Mouse (Mus musculus) E14TG2a.4 (cell line): Measurements from ENCODE around the gene Mettl7a2.

Experiments
- H3K27me3 ChIP-seq: 2 replicates; pipeline ENCODE4 v1.6.1; 2014; ENCODE audit warnings: low read length, control low read depth; ENCODE audit not compliant: insufficient read depth
- H3K36me3 ChIP-seq: 2 replicates; pipeline ENCODE4 v1.6.1; 2014; ENCODE audit warnings: low read length, control low read depth; ENCODE audit not compliant: insufficient read depth
- H3K4me1 ChIP-seq: replicated peaks from 2 replicates; pipeline ENCODE4 v1.6.1; 2014; ENCODE audit warnings: low read depth, low read length, control low read depth
- H3K4me3 ChIP-seq: replicated peaks from 2 replicates; pipeline ENCODE4 v1.5.1; 2014; ENCODE audit warnings: mild to moderate bottlenecking, low read length
- H3K9me3 ChIP-seq: 2 replicates; pipeline ENCODE4 v1.6.1; 2014; ENCODE audit warnings: low read length, control low read depth
- CTCF ChIP-seq: conservative IDR thresholded peaks from 2 replicates; pipeline ENCODE4 v1.5.1; 2014; ENCODE audit warnings: low read length
- NANOG ChIP-seq: IDR thresholded peaks from 2 replicates; pipeline ENCODE4 v1.6.1; 2014; ENCODE audit warnings: borderline replicate concordance, low read length, mixed read lengths
- POU5F1 ChIP-seq: IDR thresholded peaks from 2 replicates; pipeline ENCODE4 v1.6.1; 2014; ENCODE audit warnings: low read length, borderline replicate concordance

The Mettl7a2 gene

GRCm38 (mm10) chr15:100387544-100388223 is 34.7 kb downstream of the Mettl7a2 start:
- Histone ChIP-seq H3K9me3 (no peaks in the 10 kb centered on the region), H3K4me1 (peaks cover 12% of the 10 kb centered on the region), H3K27me3 (no peaks in the 10 kb centered on the region), H3K36me3 (no peaks in the 10 kb centered on the region), H3K4me3 (no peak overlapping the region)
- TF ChIP-seq CTCF (no peak), POU5F1 (no peak), NANOG (no peak)

- Histone ChIP-seq H3K9me3 (no peaks in the 10 kb centered on the region), H3K36me3 (peaks cover 5% of the 10 kb centered on the region; the same call in 1 of the 2 replicates), H3K4me1 (peaks cover 18% of the 10 kb centered on the region), H3K27me3 (no peaks in the 10 kb centered on the region), H3K4me3 (no peak overlapping the region)
- no peak for TF ChIP-seq CTCF
- TF ChIP-seq POU5F1, result no peak
- TF ChIP-seq NANOG, result no peak
Measured at GRCm38 (mm10) chr15:100388224-100388835, 35.3 kb downstream of the Mettl7a2 start.

- H3K9me3 ChIP-seq, result no peaks in the 10 kb centered on the region
- H3K4me3 ChIP-seq, result no peak overlapping the region
- H3K4me1 ChIP-seq, result peaks cover 24% of the 10 kb centered on the region
- no peaks in the 10 kb centered on the region for H3K27me3 ChIP-seq
- peaks cover 10% of the 10 kb centered on the region for H3K36me3 ChIP-seq
- TF ChIP-seq CTCF (no peak), NANOG (no peak), POU5F1 (no peak)
Measured at GRCm38 (mm10) chr15:100388886-100389285, 35.9 kb downstream of the Mettl7a2 start.

GRCm38 (mm10) chr15:100391066-100391465 is 38.1 kb downstream of the Mettl7a2 start:
- Histone ChIP-seq H3K36me3 (peaks cover 29% of the 10 kb centered on the region), H3K4me1 (peaks cover 29% of the 10 kb centered on the region), H3K4me3 (no peak overlapping the region), H3K9me3 (peaks cover 4% of the 10 kb centered on the region), H3K27me3 (no peaks in the 10 kb centered on the region)
- no peak for TF ChIP-seq NANOG
- no peak for TF ChIP-seq CTCF
- TF ChIP-seq POU5F1, result no peak

GRCm38 (mm10) chr15:100391599-100391998 is 38.6 kb downstream of the Mettl7a2 start:
- Histone ChIP-seq H3K9me3 (peaks cover 7% of the 10 kb centered on the region), H3K4me1 (peaks cover 29% of the 10 kb centered on the region)

GRCm38 (mm10) chr15:100393016-100393415 is 40.0 kb downstream of the Mettl7a2 start:
- no peak for TF ChIP-seq POU5F1
- TF ChIP-seq CTCF, result no peak
- no peak for TF ChIP-seq NANOG
- H3K4me3 ChIP-seq, result no peak overlapping the region
- peaks cover 12% of the 10 kb centered on the region for H3K9me3 ChIP-seq
- no peaks in the 10 kb centered on the region for H3K27me3 ChIP-seq
- peaks cover 48% of the 10 kb centered on the region for H3K36me3 ChIP-seq
- H3K4me1 ChIP-seq, result peaks cover 29% of the 10 kb centered on the region

More at GRCm38 (mm10) chr15:100391599-100391998, 38.6 kb downstream of the Mettl7a2 start:
- no peak overlapping the region for H3K4me3 ChIP-seq
- no peak for TF ChIP-seq POU5F1
- no peak for TF ChIP-seq CTCF
- peaks cover 34% of the 10 kb centered on the region for H3K36me3 ChIP-seq
- no peaks in the 10 kb centered on the region for H3K27me3 ChIP-seq

- no peak overlapping the region for H3K4me3 ChIP-seq
- H3K9me3 ChIP-seq, result peaks cover 12% of the 10 kb centered on the region
- no peak for TF ChIP-seq NANOG
- no peak for TF ChIP-seq POU5F1
- no peak for TF ChIP-seq CTCF
- no peaks in the 10 kb centered on the region for H3K27me3 ChIP-seq
- H3K4me1 ChIP-seq, result peaks cover 29% of the 10 kb centered on the region
- H3K36me3 ChIP-seq, result peaks cover 74% of the 10 kb centered on the region
Measured at GRCm38 (mm10) chr15:100395561-100395960, 42.6 kb downstream of the Mettl7a2 start.

GRCm38 (mm10) chr15:100400592-100401250 is 47.7 kb downstream of the Mettl7a2 start:
- H3K4me3 ChIP-seq, result no peak overlapping the region
- peaks cover 18% of the 10 kb centered on the region for H3K4me1 ChIP-seq
- H3K9me3 ChIP-seq, result peaks cover 11% of the 10 kb centered on the region
- H3K27me3 ChIP-seq, result no peaks in the 10 kb centered on the region
- no peak for TF ChIP-seq CTCF
- TF ChIP-seq POU5F1, result no peak
- TF ChIP-seq NANOG, result no peak
- H3K36me3 ChIP-seq, result peaks cover 100% of the 10 kb centered on the region
